Mouse (Mus musculus) monocyte, adult 2 months (primary cell): ENCODE data around the gene Rtn4ip1.
"Not testable (repeated sequence)": the region's sequence is repeated elsewhere in the genome, so short reads cannot be mapped to it uniquely, and the experiment has no call there.

ENCODE experiments used
- DNase-seq, 2 experiments: peaks; one replicate each; pipeline ENCODE4 v3.0.0; 2022; ENCODE audit warnings: low spot score in 2 of 2, low read depth in 1 of 2

The Rtn4ip1 gene

DNA sequence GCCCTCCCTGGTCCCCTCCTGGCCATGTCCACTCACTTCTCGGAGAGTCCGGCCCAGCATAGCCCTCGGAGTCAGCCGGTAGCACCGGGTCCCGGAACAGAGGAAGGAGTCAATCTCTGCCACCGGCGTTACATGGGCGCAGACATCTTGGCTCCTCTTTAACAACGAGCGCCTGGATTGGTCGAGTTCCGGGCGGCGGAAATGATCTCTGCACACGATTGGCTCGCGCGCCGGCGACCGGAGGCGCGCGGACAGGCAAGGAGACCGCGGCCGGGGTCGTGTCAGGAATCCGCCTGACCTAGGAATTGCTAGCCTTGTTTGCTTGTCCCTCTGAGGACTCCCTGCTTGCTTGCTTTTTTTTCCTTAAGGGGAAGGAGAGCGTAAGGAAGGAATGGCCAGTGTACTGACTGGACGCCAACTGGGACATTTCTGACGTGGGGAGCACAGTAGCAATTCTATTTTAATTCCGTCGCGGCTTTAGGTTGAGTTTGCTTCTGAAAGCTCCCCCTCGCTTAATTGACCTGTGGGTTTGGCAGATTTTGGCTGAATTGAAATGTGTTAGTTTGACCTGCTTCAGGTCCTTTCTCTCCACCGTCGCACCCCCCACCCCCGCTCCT is at the start of gene Rtn4ip1, which contains the start of gene Qrsl1:
Gene Rtn4ip1, plus strand, starts transcription at position 230 of the 617 bp plus-strand sequence.
Gene Qrsl1, minus strand, starts transcription at position 168 of the 617 bp plus-strand sequence.
- DNase-seq, result peak; percentile 77 to 81

DNA sequence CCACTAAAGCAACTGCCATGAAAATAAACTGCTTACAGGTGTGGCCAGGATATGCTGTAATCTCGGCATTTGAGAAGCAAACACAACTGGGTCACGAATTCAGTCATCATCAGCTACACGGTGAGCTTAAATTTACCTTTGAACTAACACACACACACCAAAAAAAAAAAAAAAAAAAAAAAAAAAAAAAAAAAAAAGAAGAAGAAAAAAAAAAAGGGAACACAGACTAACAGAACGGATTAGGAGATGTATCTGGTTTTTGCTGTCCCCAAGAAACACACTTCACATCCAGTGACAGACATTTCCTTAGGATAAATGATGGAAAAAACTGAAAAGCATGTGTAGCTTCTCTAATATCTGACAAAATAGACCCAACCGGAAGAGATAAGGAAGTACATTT is 49.7 kb upstream of the Rtn4ip1 start:
- DNase-seq, result no peak

DNA sequence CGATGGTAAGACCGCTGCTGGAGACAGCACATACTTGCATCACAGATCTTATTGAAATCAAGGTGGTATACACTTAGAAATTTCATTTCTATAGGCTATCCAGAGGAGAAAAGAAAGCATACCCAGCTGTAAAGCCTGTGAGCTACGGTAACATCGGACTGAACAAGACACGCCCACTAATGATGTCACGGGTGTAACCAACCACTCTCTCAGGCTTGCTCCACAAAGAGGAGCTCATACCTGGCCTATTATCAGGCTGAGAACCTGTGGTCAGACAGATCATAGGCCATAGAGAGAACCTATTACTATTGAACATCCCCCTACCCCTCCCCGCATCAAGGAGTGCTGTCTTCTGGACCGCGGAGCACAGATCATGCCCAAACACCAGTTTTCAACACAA is 45.7 kb upstream of the Rtn4ip1 start:
- no peak for DNase-seq

DNA sequence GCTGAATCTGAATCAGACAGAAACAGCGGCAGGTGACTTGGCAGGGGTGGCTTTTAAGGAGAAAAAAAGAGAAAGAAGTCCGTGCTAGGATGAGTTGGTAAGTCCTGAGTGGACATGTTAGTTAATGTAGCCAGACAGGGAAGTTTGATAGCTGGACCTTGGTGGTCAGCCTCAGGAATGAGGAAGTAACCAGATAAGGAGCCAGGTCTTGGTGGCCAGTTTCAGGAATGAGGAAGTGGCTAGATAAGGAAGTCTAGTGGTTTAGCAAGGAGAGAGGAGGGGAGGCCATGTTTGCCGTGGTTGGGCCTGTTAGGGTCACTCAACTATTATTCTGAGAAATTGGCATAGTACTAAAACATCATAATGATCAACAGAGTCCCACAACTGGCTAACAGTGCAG is 45.3 kb upstream of the Rtn4ip1 start:
- DNase-seq, result no peak

DNA sequence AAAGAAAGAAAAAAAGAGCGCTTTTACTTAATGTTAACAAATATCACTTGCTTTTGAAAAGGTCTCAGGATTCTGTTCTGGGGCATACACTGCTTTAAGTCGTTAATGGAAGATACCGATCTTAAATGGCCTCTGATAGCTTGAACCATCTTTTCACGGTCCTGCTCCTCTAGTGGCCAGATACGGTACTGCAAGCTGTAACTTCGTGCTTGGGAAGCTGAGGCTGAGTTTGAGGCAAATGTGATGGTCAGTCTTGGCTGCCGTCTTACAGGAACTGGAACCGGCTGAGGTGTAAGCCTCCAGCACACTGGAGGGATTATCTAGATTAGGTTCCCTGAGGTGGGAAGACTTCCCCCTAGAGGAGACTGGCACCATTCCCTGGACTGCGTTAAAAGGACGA is 30.9 kb upstream of the Rtn4ip1 start:
- peak in 1 of 2 experiments; percentile 15 for DNase-seq

DNA sequence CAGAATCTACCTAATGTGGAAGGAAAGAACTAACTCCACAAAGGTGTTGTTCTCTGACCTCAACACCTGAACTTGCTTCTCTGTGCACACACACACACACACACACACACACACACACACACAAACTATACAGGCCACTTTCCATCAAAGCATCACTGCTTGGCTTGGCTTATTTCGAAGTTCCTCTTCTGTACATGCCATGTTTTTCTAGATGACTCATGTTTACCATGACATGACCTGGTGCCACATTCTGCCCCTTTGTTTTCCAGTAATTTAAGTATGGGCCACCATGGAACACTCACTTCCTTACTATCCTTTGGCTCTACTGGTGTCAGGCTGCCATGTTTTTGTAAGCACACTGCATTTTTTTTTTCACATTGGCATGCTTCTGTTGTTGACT is 30.1 kb upstream of the Rtn4ip1 start:
- no peak for DNase-seq

DNA sequence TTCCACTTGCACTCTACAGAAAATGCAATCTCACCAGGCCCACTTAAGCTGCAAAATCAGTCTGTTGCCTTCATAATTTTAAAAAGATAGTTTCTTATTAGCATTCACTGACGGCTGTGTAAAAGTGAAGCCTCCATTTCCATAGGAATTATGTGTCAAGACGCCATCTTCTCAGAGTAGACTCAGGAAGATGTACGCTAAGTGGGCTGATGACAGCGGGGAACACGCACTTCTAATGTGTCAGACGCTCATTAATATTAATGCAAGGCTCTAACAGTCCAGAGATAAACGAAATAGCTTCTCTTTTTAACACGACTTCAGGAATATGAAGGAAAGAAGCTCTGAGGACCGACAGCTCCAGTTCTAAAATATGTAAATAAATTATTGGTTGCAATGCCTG is 13.9 kb upstream of the Rtn4ip1 start:
- no peak for DNase-seq

DNA sequence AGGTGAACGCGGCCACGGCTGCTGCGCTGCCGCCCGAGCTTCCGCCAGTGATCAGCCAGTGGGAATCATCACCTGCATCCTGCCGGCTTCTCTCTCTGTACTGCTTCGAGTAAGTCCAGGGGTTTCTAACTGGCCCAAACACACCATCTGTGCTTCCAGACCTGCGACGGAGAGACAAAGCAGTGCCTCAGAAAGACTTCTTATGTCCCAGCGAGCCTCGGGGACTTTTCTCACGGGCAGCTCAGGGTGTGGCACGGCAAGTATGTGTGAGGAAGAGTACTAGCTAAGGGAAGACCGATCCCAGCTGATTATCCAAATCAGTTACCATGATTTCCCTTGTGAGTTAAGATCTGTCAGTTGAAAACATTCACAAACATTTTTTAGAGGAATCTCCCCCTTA is 12.6 kb upstream of the Rtn4ip1 start:
- no peak for DNase-seq

DNA sequence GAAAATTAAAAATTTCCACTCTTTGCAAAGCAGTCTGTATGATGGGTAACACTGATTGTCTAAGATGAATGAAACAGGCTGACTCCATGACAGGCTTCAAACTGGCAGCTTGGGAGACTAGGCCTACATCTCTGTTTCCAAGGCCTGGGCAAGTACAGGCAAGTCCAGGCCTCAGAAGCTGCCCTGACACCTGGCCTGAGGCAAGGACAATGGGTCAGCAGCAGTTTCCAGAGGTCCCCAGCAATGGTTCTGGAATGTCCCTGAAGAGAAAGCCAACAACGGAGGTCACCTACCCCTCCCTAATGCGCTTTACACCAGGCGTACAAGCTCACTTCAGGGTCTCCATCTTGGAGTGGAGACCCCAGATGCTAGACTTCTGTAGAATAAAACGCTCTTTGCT is 8.6 kb upstream of the Rtn4ip1 start:
- DNase-seq, result no peak

DNA sequence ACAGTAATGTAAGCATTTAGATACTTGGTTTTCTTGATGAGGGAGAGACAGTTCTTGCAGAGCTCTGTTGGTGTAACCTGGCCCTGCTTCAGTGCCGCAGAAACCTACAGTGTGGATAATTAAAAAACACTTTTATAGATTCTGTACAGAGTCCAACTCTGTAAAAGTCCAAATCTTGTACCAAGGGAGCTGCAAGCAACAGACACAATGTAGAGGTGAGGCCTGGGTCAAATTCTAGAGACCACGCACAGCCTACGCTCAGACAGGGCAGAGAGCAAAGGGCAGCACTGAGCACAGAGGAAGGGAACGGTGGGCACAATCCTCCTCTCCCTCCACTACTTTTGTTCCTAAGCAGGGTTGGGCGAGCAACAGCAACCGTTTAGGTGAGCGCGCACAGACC is 5.5 kb upstream of the Rtn4ip1 start:
- DNase-seq, result no peak

DNA sequence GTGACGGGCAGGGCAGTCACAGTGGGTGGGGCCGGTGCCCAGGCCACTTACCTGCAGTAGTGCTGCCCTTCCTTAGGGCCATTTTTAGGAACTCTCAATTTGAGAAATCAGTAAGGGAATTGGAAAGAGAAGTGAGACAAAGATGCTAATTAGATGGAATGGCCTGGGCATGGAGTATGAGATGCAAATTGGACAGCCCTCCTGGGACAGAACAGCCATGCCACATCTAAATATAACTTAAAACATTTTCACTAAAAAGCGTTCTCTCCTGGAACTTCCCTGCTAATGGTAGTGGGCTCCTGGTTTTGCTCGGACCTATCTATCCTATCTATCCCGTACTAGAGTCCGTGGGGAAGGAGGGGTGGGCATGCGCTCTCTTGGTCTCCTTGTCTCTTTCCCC is 3.3 kb upstream of the Rtn4ip1 start:
- no peak for DNase-seq

DNA sequence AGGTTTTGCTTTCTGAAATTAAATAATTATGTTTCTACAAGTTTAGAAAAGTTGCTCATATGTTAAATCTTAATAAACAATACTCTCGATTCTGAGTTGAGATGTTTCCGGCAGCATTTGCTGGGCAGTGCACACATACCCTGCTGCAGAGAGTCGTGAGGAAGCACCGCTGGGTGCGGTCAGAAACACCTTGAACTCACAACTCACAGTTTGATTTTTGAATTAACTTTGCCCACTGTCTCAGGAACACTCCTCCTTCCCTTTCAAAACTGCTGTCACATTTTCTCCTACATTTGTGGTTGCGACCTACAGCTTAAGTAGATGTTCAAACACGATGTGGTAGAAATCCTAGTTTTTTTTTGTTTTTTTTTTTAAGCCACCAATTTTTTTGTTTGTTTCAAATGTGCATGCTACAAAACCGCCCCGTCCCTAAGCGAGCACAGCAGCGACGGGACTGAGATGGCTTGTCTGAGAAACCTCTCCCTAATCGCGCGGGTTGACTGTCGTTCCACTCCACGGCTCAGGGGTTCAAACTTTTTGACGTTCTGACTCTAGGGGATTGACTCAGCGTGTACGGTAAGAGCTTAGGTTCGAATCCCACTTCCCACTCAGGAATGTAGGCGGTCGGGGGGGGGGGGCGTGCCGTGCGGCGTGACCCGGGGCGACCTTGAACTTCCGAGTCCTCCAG is 580 bp upstream of the Rtn4ip1 start:
- DNase-seq, result no peak

DNA sequence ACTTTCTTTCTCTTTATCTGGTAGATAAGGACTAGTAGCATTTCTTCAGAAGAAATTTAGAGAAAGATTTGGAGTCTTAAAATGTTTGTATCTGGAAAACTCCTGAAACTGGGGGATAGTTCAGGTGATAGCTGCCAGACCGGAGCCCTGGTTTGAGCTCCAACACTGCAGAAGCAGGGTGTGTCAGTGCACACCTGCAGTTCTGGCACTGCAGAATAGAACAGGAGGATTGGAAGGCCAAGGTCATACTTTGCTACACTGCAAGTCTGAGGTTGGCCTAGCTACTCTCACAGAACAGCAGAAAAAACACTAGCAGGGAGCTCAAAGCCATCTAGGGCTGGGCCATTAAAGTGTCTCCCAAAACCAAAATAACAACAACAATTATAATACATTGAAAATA is 3.0 kb downstream of the Rtn4ip1 start:
- DNase-seq, result no peak

DNA sequence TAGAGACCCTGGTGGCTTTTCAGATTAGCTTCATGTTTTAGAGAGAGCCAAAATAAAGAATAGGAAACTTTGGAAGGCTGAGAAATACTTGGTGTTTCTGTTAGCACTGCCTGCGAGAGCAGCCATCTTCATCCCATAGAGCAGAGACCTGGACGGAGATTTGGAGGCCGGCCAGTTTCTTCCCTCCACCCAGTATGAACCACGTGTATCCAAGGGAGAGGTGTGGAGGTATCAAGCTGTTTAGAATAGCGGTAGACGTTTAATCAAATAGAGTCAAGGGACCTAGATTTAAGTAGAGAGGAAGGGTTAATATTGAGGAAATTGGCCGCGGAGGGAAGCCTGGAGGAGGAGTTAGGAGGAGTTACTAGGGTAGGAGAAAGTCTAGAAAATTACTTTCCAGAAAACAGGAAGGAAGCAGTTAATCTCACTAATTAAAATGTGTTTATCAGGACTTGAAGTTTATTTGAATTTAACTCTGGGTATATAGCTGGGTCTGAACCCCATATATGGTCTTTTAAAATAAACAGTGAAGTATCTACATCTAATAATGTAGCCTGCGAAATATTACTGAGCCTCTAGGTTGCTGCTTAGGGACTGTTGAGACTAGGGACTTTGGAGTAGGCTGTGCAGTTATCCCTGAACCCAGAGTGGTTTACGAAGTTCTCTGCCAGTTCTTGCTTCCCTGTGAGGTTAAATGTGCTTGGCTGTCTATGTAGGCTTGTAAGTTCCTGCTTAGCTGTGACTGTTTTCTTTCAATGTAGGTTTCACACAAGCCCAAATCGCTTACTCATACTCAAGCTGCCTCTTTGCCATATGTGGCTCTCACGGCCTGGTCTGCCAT is 8.6 kb downstream of the Rtn4ip1 start:
- DNase-seq, result no peak

DNA sequence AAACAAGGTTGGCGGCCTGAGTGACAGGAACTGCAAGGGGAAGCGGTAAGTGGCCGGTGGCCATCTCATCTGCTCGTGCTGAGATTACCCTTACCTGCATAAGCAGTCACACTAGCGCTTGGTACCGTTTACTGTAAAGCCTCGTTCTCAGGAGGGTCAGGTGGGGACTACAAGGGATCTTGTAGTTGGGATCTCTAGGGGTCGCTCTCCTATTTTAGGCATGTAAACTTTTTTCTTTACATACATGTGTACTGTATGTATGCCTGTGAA is 9.2 kb downstream of the Rtn4ip1 start:
- no peak for DNase-seq

DNA sequence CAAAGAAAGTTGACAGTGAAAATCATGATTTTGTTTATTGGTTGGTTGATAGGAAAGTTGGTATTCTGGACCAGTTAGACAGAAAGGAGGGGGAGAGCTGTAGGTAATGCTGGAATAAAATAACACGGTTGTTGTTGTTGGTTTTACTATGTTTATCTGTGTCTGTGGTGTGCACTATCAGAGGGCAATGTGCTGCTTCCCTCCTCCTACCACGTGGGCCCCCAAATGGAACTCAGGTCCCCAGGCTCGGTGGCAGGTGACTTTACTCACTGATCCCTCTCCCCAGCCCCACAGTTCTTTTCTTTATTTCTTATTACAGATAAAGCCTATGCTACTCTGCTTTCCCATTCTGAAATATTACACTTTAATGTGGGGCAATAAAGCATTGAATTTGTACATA is 10.6 kb downstream of the Rtn4ip1 start:
- DNase-seq, result no peak

DNA sequence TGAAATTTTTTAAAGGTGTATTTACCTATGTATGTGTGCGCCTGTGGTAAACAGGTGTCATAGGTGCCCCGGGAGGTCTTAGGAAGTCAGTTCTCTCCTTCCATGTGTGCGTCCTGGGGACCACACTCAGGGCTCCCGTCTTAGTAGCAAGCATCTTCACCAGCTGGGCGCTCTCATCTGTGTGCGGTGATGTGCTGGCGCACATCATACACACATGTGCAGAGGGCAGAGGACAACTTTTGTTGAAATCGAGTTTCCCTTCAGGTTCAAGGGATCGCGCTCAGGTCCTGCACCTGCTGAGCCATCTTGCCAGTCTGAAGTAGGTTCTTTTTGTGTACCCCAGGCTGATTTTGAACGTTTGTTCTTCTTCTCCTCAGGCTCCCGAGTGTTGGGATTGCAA is 14.6 kb downstream of the Rtn4ip1 start:
- no peak for DNase-seq

DNA sequence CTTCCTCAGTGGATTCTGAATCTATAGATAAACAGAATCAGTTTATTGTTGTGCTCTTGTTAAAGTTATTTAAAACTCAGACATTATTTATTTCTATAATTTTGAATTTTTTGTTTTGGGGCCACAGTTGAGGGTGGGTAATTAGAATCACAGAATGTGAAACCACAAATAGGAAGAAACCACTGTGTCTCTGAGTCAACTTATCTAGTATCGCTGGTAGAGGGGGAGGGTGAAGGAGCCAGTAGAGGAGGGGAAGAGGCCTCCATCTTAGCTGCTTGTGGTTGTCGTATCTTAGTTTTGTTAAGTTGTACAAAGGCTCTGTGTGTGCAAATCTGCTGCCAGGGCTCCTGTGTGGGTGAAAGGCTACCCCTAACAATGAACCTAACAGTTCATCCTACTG is 15.1 kb downstream of the Rtn4ip1 start:
- DNase-seq, result no peak

DNA sequence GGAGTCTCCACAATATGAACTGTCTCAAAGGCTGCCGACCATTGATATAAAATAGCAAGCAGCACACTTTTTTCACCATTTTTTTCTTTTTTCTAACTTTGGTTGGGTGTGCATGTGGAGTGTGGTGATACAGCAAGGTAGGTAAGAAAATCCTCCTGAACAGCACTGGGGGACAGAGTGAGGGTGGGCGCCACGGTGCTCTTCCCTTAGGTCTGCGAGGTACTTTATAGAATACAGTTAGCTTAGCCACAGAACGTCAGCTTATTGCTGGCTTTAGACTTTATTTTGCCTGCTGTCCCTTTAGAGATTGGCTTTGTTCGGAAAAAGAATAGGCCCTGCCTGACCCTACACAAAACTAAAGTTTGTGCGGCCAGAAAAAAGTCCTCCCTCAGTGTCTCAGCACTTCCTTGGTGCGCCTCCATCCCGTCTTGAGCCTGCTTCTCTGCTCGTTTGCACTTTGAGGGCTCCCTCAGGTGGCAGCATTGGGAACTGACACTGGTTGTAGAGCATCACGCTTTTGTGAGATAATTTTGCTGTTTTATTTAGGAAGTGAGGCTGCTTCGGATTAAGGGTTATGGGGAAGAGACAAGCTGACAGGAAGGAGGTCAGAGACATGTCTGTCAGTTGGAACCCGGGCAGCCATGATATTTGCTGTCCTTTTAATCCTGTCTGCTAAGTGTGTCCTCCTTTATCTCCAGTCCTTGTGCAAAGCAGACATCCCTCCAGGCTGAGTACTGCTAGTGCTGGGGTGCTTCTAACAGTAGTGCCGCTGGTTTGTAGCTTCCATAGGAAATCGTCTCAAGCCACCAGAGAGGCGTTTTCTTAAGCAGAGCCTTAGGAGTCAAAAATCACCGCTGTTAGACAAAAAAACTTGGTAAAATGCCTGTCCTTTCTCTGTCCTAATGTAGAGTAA is 17.3 kb downstream of the Rtn4ip1 start:
- peak; percentile 38 to 71 for DNase-seq

DNA sequence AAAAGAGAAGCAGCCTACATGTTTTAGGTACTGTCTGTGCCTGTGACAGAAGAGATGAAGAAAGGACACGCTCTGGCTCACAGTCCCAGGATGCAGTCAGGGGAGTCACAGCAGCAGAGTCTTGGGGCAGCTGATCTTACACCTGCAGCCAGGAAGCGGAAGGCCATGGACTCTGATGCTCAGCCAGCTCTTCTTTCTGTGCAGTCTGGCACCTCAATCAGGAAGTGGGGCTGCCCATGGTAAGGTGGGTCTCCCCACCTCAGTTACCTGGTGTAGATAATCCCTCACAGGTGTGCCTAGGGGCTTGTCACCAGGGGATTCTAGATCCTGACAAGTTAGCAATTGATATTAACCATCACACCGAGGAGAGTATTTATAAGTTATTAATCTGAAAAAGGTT is 21.5 kb downstream of the Rtn4ip1 start:
- DNase-seq, result no peak

DNA sequence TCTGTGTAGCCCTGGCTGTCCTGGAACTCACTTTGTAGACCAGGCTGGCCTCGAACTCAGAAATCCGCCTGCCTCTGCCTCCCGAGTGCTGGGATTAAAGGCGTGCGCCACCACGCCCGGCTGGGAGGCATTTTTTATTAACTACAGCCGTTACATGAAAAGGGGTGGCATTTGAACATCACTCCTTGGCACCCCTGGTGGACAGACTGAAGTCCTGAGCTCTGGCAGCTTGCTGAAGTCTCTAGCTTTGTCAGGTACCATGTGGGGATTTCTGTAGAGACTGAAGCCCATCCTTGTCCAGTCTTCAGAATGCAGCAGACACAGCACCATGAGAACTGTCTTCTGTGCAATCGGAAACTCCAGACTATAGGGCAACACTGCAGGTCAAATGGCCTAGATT is 24.2 kb downstream of the Rtn4ip1 start:
- DNase-seq, result not testable (repeated sequence)
